Mouse (Mus musculus) lung, adult 2 months (tissue): ENCODE measurements at regions not wholly inside any gene's neighbourhood (a gene's known extent, or its start where the extent isn't known, plus 50 kb on each side); places are given as distances from the start of the nearest gene placed in this dataset.

Experiments
- CTCF ChIP-seq: fragments of 200-500 bp; IDR thresholded peaks from 2 replicates; pipeline ENCODE4 v1.5.1; 2011; ENCODE audit warnings: mild to moderate bottlenecking, low read length, control low read depth; ENCODE audit not compliant: insufficient read depth
- POLR2A ChIP-seq: fragments of 200-500 bp; IDR thresholded peaks from 2 replicates; pipeline ENCODE4 v1.6.1; 2011; ENCODE audit warnings: low read depth, mild to moderate bottlenecking, control low read depth, low read length, borderline replicate concordance; ENCODE audit errors: extremely low read depth

DNA sequence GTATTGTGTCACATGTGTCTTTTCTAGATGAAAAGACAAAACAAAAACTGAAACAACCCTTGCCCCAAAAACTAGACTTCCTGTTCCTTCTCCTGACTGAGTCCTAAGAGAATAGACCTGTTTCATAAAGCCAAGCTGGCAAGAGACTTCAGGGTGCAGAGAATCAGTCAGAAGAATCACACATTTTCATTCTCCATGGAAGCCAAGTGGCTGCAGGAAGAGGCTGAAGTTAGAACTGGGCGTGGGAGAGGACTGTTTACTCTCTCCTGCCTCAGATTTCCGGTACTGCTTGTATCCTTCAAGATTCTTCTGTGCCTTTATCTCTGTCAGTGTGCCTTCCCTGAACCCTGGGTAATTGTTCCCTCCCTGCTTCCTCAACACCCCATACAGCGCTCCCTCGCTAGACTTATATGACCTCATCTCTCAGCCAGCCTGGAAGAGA is 64.0 kb upstream of the Cd28 start:
- TF ChIP-seq CTCF = no peak
- no peak for TF ChIP-seq POLR2A
